Mouse (Mus musculus): ENCODE results near the gene Lrrc27.

GRCm38 (mm10) chr7:139188634-139189207 is 24.1 kb upstream of the Lrrc27 start:
- TF ChIP-seq POLR2A (IDR thresholded peaks at IDR 0.05; ENCODE audit: control insufficient read depth, low read depth, low read length) (no peak), CTCF (IDR thresholded peaks at IDR 0.05; ENCODE audit: control insufficient read depth, insufficient read depth, insufficient replicate concordance, low read depth, low read length) (no peak)
